17 mouse cellular contexts compared by ENCODE assay signal in genomic region chr9:56100041-56100522, GRCm38 (mm10). TPM values are rescaled to one million over a fixed set of nuclear protein-coding genes. Genes with fewer than 3 reads are reported as not detected.
DNase-seq lines count a peak whose midpoint lies in the region; ATAC-seq lines count a peak whose summit lies in the region.
"Had no signal": no experiment of that assay in that cellular context is flagged by ENCODE, and none has a peak within 500 bp of the region (broad histone marks: within the 10 kb centered on the region; RNA-seq: fewer than 3 reads in every experiment).

No protein-coding gene starts in this region.

- peak overlapping the region; percentile 96 for H3K27ac ChIP-seq in macrophage
- H3K27ac ChIP-seq in midbrain, embryonic 13.5 days = no peak overlapping the region
- H3K27ac ChIP-seq: forebrain, embryonic 15.5 days; hindbrain, embryonic 14.5 days; midbrain, embryonic 10.5 days had no signal

- no peaks in the 10 kb centered on the region for H3K27me3 ChIP-seq in midbrain, embryonic 13.5 days
- H3K27me3 ChIP-seq: forebrain, embryonic 15.5 days had no signal

- ATAC-seq in midbrain, embryonic 13.5 days = no peak
- ATAC-seq: forebrain, embryonic 15.5 days; lung, postnatal 0 days had no signal

- DNase-seq in thymus, postnatal 0 days (ENCODE audit: low spot score) = peak; percentile 34
- no peak for DNase-seq in thymus, postnatal 10 days (ENCODE audit: low spot score in 2 of 2)
- peak; percentile 37 for DNase-seq in T-cell, adult 2 months (ENCODE audit: low spot score)
- DNase-seq in embryo, embryonic 9.5 days (ENCODE audit: extremely low spot score) = no peak
- no peak for DNase-seq in layer of hippocampus, postnatal 25 days (ENCODE audit: extremely low spot score in 1 of 2, low spot score in 1 of 2)
- DNase-seq: cerebellum, adult 18-20 months; heart, adult 11 months; kidney, adult 18-20 months; kidney, postnatal 36 days; thymus, postnatal 14 days had no signal

- 34% methylated on average over 7 of the region's 7 CpGs for WGBS in macrophage (ENCODE audit: missing documents)
- WGBS in midbrain, embryonic 13.5 days = 88% methylated on average over 7 of the region's 7 CpGs

- H3K79me2 ChIP-seq in macrophage (ENCODE audit: inconsistent target) = peaks cover 92% of the 10 kb centered on the region

- H3K4me3 ChIP-seq in macrophage (ENCODE audit: inconsistent target) = no peak overlapping the region
- no peak overlapping the region for H3K4me3 ChIP-seq in midbrain, embryonic 13.5 days (replicated peaks)
- H3K4me3 ChIP-seq: forebrain, embryonic 15.5 days; midbrain, embryonic 10.5 days; myocyte had no signal

- H3K4me1 ChIP-seq in midbrain, embryonic 13.5 days (replicated peaks) = no peaks in the 10 kb centered on the region
- H3K4me1 ChIP-seq: midbrain, embryonic 10.5 days had no signal

- no peaks in the 10 kb centered on the region; the same call in 1 of the 2 replicates for H3K36me3 ChIP-seq in macrophage (ENCODE audit: inconsistent target)
- no peaks in the 10 kb centered on the region for H3K36me3 ChIP-seq in midbrain, embryonic 13.5 days
- H3K36me3 ChIP-seq: forebrain, embryonic 15.5 days; midbrain, embryonic 10.5 days had no signal

- no peak overlapping the region for H3K4me2 ChIP-seq in midbrain, embryonic 13.5 days (replicated peaks)
- H3K4me2 ChIP-seq: forebrain, embryonic 15.5 days; hindbrain, embryonic 14.5 days had no signal

- H3K9ac ChIP-seq in midbrain, embryonic 13.5 days (replicated peaks) = no peak overlapping the region
- H3K9ac ChIP-seq: forebrain, embryonic 15.5 days; hindbrain, embryonic 14.5 days had no signal

- H3K9me3 ChIP-seq in midbrain, embryonic 13.5 days = no peaks in the 10 kb centered on the region
- H3K9me3 ChIP-seq: forebrain, embryonic 15.5 days; midbrain, embryonic 10.5 days had no signal

RNA-seq across cellular contexts. Expression of gene Pstpip1, which starts 10.3 kb away (rescaled TPM):
- polyA plus RNA-seq in thymus, postnatal 0 days (2015; fragmentation: Nextera tagmentation; extraction: Ambion mirVana) = 68.2 and 72.6 TPM in 2 replicates
- total RNA-seq in macrophage (2018; cell fraction: chromatin; rRNA removed) = 100 to 1,000 TPM in 24 of 26 experiments, 10 to 100 TPM in 2; 71.1 to 586 (median 297) TPM
- total RNA-seq in macrophage (2018; cell fraction: cytosol; rRNA removed) = 100 to 1,000 TPM in 11 of 26 experiments, 10 to 100 TPM in 15; 40.4 to 132 (median 78.9) TPM
- total RNA-seq in macrophage (2018; cell fraction: nucleus; rRNA removed) = 100 to 1,000 TPM in 20 of 26 experiments, 10 to 100 TPM in 6; 40.1 to 234 (median 147) TPM
- 59.7 to 86.7 TPM (median 78.8 TPM) in 3 replicates for polyA plus RNA-seq in macrophage (2018)
- polyA plus RNA-seq in midbrain, embryonic 13.5 days (2015; fragmentation: Nextera tagmentation; extraction: Ambion mirVana) = 0.31 and 0.96 TPM in 2 replicates
- total RNA-seq in layer of hippocampus, postnatal 25 days (2021) = 1 to 10 TPM; 2.8 to 4.2 TPM

RNA-seq across cellular contexts. Expression of gene Rcn2, which starts 58.4 kb away (rescaled TPM):
- polyA plus RNA-seq in thymus, postnatal 0 days (2015; fragmentation: Nextera tagmentation; extraction: Ambion mirVana) = 104 and 110 TPM in 2 replicates
- 10 to 100 TPM in 22 of 26 experiments, 1 to 10 TPM in 4; 5.2 to 45.2 (median 23.6) TPM for total RNA-seq in macrophage (2018; cell fraction: chromatin; rRNA removed)
- 10 to 100 TPM; 17.2 to 46.0 (median 29.6) TPM for total RNA-seq in macrophage (2018; cell fraction: cytosol; rRNA removed)
- total RNA-seq in macrophage (2018; cell fraction: nucleus; rRNA removed) = 10 to 100 TPM; 20.7 to 63.8 (median 38.6) TPM
- 29.6 to 55.4 TPM (median 36.6 TPM) in 3 replicates for polyA plus RNA-seq in macrophage (2018)
- 342 and 356 TPM in 2 replicates for polyA plus RNA-seq in midbrain, embryonic 13.5 days (2015; fragmentation: Nextera tagmentation; extraction: Ambion mirVana)
- 100 to 1,000 TPM in 1 of 2 experiments, 10 to 100 TPM in 1; 96.4 to 106 TPM for total RNA-seq in layer of hippocampus, postnatal 25 days (2021)

Comparison
In these comparisons a context has a peak if more than half of its experiments do, and no peak if none do; other contexts are left out.
1. DNase-seq: peak in thymus, postnatal 0 days (single experiment) and T-cell, adult 2 months (single experiment); none in thymus, postnatal 10 days (0 of 2), embryo, embryonic 9.5 days (single experiment) and layer of hippocampus, postnatal 25 days (0 of 2).
2. RNA of gene Pstpip1, which starts 10.3 kb away (polyA plus RNA-seq): 59.7 to 86.7 TPM in macrophage and 68.2 to 72.6 TPM in thymus, postnatal 0 days; 0.31 to 0.96 TPM in midbrain, embryonic 13.5 days; every median in the first group is over 10 times any median in the second.